15 mouse cellular contexts compared by ENCODE assay signal in the genomic region with DNA sequence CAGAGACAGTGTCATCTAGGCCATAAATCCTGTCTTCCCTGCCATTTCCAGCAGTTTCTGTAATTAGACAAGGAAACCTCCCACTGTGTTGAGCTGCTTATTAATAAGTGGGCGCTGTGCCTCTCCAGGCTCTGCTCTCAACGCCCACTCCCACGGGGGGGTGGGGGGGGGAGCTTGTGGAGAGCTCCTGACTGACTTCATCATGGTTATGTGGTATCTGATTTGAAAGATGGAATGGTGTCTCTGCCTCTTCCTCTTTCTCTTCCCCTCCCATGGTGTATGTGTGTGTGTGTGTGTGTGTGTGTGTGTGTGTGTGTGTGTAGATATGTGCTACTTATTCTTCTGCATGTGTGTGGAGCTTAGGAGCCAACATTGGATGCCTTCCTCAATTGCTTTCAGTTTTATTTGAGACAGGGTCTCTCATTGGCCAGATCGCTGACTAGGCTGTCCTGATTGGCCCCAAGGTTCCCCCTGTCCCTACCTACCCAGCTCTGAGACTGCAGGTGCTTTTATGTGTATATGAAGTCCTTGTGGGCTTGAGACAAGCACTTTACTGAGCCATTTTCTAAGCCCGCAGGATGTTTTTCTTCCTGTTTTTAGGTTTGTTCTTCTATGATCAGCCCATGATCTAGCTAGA.
DNase-seq lines count a peak whose midpoint lies in the region; ATAC-seq lines count a peak whose summit lies in the region.
"Had no signal": no experiment of that assay in that cellular context is flagged by ENCODE, and none has a peak within 500 bp of the region (broad histone marks: within the 10 kb centered on the region; RNA-seq: fewer than 3 reads in every experiment).

No protein-coding gene starts in this region.

- H3K27me3 ChIP-seq in hindbrain, embryonic 14.5 days (ENCODE audit: control insufficient read depth, insufficient read depth, low read length): no peaks in the 10 kb centered on the region
- H3K27me3 ChIP-seq in hindbrain, embryonic 12.5 days: no peaks in the 10 kb centered on the region
- H3K27me3 ChIP-seq: embryonic facial prominence, embryonic 12.5 days had no signal

- H3K9me3 ChIP-seq in hindbrain, embryonic 14.5 days (ENCODE audit: control insufficient read depth, low read length): no peaks in the 10 kb centered on the region
- no peaks in the 10 kb centered on the region for H3K9me3 ChIP-seq in hindbrain, embryonic 12.5 days (replicated peaks)
- H3K9me3 ChIP-seq: embryonic facial prominence, embryonic 12.5 days had no signal

- no peak overlapping the region for H3K4me2 ChIP-seq in hindbrain, embryonic 14.5 days (replicated peaks)
- no peak overlapping the region for H3K4me2 ChIP-seq in hindbrain, embryonic 12.5 days (replicated peaks)
- H3K4me2 ChIP-seq: embryonic facial prominence, embryonic 12.5 days; liver, embryonic 11.5 days had no signal

- ATAC-seq in hindbrain, embryonic 14.5 days (ENCODE audit: low FRiP score): 0 out of 2 replicates have a peak, but pooled peaks have one; percentile 29
- ATAC-seq in hindbrain, embryonic 12.5 days (ENCODE audit: low FRiP score): no peak

- H3K4me3 ChIP-seq in hindbrain, embryonic 14.5 days (replicated peaks; ENCODE audit: low read length): no peak overlapping the region
- H3K4me3 ChIP-seq in hindbrain, embryonic 12.5 days: no peak overlapping the region
- H3K4me3 ChIP-seq: embryonic facial prominence, embryonic 12.5 days had no signal

- H3K27ac ChIP-seq in hindbrain, embryonic 14.5 days: no peak overlapping the region
- no peak overlapping the region for H3K27ac ChIP-seq in hindbrain, embryonic 12.5 days
- H3K27ac ChIP-seq: embryonic facial prominence, embryonic 12.5 days had no signal

- WGBS in hindbrain, embryonic 14.5 days: 61% methylated on average over 5 of the region's 5 CpGs
- 76% methylated on average over 5 of the region's 5 CpGs for WGBS in hindbrain, embryonic 12.5 days

- DNase-seq in hindbrain, embryonic 14.5 days (ENCODE audit: low spot score): no peak
- peak; percentile 36 for DNase-seq in thymus, postnatal 14 days
- DNase-seq in thymus, adult 18-20 months: no peak
- peak; percentile 73 for DNase-seq in induced T-regulatory cell, adult 2 months (ENCODE audit: low read depth)
- DNase-seq in right cerebral cortex, postnatal 14 days: no peak
- DNase-seq in embryo, embryonic 10 days (ENCODE audit: low spot score): no peak
- DNase-seq: adrenal gland, adult 8-10 months; cerebellum, adult 2 months; kidney, adult 9 months; layer of hippocampus, postnatal 36 days; lung, postnatal 36 days; spleen, adult 18-20 months had no signal

- H3K9ac ChIP-seq in hindbrain, embryonic 14.5 days: no peak overlapping the region
- no peak overlapping the region for H3K9ac ChIP-seq in hindbrain, embryonic 12.5 days
- H3K9ac ChIP-seq: embryonic facial prominence, embryonic 12.5 days had no signal

- 0 out of 2 replicates have a peak, but pooled peaks cover under 1% of the 10 kb centered on the region for H3K4me1 ChIP-seq in hindbrain, embryonic 14.5 days (replicated peaks; ENCODE audit: control insufficient read depth, insufficient read depth, low read length)
- peaks cover 6% of the 10 kb centered on the region; the same call in 1 of the 2 replicates for H3K4me1 ChIP-seq in hindbrain, embryonic 12.5 days

- peaks cover 12% of the 10 kb centered on the region for H3K36me3 ChIP-seq in hindbrain, embryonic 14.5 days (replicated peaks; ENCODE audit: control insufficient read depth, insufficient read depth)
- H3K36me3 ChIP-seq in hindbrain, embryonic 12.5 days: no peaks in the 10 kb centered on the region

Comparison
In these comparisons a context has a peak if more than half of its experiments do, and no peak if none do; other contexts are left out.
1. DNase-seq: peak in thymus, postnatal 14 days (single experiment) and induced T-regulatory cell, adult 2 months (single experiment); none in hindbrain, embryonic 14.5 days (single experiment), thymus, adult 18-20 months (0 of 2), right cerebral cortex, postnatal 14 days (single experiment) and embryo, embryonic 10 days (single experiment).